Mouse (Mus musculus) frontal cortex, postnatal 10 days (tissue): ENCODE results near the gene Lyrm9.

Source experiments
- DNase-seq, 2 experiments: peaks; one replicate each; pipeline ENCODE4 v3.0.0; 2022; ENCODE audit warnings: low spot score in 2 of 2, mixed read lengths in 1 of 2

The Lyrm9 gene

GRCm38 (mm10) chr11:78814461-78814941 lies 11.9 kb upstream of the Lyrm9 start:
- DNase-seq: no peak

DNA sequence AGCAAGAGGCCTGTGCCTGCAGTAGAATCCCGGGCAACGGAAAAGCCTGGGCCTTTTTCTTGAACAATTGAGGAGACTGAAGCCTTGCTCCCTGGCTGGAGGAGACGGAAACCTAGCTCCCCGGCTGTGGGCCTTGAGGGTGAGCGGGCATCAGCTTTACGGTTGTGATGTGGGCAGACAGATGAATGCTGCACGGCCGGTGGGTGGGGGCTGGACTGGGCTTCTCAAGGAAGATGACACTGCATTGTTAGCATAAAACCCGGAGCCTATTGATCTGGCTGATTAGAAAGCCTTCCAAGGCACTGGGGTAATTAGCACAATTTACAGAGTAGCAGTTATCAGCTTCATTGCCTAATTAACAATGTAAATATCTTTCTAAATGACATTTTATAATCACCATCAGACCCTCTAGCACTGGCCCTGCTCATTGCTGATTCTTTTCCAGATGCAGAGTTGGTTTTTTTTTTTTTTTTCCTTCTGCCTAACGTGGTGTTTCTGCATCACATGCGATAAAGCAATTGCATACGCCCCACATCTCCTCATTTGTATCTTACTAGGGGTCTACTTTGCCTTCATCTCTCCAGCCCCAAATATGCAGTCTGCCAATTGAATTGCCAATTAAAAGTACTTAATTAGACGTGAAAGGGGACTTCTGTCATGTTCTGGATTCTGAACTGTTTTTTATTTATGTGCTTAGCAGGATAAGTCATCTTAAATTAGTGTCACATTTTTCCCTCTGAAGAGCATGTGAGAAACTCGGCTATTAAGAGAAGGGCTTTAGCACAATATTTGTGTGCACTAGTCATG lies 10.2 kb upstream of the Lyrm9 start:
- DNase-seq: no peak

GRCm38 (mm10) chr11:78817311-78818022 lies 8.9 kb upstream of the Lyrm9 start:
- DNase-seq: no peak

DNA sequence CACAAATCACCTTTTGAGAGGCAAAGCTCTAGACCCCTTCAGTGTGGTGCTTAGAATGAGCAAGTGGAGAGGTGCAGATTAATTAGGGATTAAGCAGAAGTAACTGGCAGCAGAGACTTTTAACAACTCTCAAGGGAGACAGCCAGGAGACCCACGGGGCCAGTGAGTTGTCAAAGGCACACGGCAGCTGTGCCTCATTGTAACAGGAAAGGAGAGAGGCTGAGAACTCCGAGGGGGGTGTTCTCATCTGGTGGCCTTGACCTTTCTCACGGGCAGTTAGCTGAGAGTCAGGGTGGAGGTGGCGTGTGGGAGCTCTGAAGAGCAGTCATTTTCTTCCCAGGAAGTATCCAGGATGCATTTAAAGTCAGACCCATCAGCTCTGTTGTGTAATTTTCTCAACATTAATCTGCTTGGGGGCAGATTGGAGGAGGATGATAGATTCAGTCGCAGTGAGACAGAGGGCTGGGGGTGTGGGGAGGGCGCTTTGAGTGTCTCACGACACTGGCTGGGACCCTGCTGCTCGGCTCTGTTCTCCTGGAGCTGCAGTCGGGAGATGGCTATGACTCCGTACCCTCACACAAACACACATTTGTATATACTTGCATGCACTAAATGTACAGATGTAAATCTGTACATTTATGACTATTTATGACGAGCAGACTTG lies 5.9 kb upstream of the Lyrm9 start:
- no peak for DNase-seq

DNA sequence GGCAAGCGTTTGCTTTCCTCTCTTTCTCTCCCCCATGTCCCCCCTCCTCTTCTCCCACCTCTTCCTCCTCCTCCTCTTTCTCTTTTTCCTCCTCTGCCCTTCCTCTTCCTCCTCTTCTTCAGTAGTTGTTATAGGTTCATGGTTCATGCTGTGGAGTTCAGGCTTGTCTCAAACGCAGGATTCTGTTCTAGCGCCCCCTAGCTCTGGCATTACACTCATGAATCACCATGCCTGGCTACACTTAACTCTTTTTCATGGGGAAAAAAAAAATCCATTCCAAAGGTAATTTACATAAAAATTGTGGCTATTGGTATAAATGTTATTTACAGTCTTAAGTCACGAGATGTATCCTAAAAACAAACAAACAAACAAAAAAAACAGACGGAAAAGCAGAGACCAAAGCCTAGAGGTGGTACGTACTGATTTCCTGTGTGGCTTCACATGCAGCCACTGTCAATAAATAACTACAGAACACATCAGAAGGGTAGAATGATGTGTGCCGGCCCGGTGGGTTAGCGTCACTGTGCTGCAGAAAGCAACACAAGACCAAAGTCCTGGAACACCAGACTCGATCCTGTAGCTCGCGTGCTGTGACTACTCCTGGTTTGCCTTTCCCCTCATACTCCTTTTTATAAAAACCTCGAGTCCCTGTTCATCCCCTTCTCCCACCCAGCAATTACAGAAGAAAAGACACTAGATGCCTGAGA lies 3.4 kb upstream of the Lyrm9 start:
- no peak for DNase-seq

DNA sequence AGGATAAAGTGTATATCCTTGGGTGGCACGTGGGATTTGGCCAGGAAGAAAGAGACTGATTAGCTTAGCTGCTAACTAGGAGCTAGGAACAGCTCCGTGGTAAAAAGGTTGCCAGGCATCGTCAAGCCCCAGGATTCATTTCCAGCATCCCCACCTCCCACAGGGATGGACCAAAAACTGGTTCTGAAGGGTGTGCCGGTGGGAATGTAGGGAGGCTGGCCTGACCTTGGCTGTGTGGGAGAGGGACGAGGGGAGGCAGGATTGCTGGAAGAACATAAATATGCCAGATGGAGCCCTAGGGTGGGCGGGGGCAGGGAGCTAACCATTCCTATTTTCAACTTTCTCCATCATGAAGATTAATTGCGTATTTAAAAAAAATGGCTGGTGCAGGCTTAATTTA lies 1.2 kb downstream of the Lyrm9 start:
- no peak for DNase-seq

- DNase-seq: no peak
Observed at GRCm38 (mm10) chr11:78828386-78828785, 2.0 kb downstream of the Lyrm9 start.

DNA sequence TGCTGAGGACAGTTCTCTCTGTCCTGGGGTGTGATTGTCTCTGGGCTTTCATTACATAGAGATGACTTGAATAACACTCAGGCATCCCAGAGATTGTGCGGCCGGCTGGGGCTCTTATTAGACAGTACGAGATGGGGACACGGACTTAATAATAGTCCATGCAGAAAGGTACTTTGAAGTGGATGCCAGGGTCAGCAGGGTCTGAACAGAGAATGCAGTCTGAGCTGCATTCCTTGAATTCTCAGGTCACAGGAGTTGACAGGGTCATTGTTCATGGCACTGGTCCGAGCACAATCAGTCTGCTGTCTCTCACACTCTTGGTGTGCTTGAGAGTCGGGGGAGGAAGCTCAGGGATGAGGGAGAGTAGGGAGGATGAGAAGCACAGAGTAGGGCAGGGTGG lies 3.0 kb downstream of the Lyrm9 start:
- DNase-seq: no peak

GRCm38 (mm10) chr11:78830180-78830579 lies 3.8 kb downstream of the Lyrm9 start:
- no peak for DNase-seq

GRCm38 (mm10) chr11:78831716-78832115 lies 5.3 kb downstream of the Lyrm9 start:
- no peak for DNase-seq

DNA sequence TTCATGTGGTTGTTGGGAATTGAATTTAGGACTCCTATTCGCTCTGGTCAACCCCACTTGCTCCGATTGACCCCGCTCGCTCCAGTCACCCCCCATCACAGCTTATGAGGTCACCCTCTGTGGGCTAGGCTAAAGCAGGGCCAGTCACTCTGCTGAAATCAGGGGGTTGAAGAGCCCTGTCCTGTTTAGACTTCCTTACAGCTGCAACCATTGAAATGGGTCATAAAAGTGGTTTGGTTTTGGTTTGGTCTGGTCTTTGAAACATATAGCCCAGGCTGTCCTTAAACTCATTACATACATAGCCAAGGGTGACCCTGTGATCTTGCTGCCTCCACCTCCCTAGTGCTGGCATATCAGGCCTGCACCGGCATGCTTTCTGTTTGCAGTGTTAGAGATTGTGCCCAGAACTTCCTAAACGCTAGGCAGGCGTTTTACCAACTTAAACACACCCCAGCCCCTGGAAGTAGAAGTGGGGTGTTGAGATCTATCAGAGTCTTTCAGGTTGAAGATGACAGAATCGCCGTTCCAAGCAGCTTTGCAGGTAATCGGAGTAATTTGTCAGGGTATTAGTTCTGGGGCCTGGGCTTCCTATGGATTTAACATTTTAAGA lies 5.8 kb downstream of the Lyrm9 start:
- no peak for DNase-seq

DNA sequence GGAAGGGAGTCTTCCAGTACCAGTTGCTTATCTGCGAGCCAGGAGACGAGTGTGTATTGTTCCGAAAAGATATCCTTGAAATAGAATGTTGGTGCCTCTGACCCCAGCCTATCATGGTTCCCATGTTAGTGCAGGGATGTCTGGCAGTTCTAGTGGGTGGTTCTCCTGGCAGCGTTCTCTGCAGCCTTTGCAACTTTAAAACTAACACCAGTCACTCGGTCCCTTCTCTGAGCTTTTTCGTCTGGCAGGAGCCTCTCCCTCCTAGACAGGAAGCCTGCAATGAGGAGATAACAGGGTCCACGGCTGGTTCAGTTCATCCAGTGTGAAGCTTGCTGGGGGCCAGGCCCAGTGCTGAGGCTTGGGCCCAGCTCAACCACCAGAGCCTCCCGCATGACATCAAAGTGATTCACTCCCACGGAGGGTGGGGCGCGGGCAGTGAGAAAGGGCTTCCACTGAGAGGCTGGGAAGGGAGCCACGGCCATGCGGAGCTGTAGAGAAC lies 6.5 kb downstream of the Lyrm9 start:
- no peak for DNase-seq

DNA sequence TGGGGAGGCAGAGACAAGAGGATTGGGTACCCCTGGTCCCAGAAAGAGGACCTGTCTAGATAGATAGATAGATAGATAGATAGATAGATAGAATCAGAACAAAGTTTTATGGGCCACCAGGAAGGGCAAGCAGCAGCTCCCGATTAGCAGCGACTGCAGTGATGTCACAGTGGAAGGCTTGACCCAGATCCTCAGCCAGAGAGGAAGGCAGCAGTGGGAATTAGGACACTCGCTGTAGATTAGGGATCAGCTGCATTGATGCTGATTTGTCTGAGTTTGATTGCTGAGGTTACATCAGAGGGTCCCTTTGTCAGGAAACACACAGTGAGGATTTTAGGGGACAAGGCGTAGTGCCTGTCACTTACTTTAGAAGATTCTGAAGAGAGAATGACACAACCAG lies 10.1 kb downstream of the Lyrm9 start:
- no peak for DNase-seq

- peak in 1 of 2 experiments; percentile 60 for DNase-seq
Observed at GRCm38 (mm10) chr11:78837989-78838388, 11.6 kb downstream of the Lyrm9 start.

GRCm38 (mm10) chr11:78839491-78839890 lies 13.1 kb downstream of the Lyrm9 start:
- no peak for DNase-seq

GRCm38 (mm10) chr11:78840141-78840540 lies 13.8 kb downstream of the Lyrm9 start:
- DNase-seq: no peak

DNA sequence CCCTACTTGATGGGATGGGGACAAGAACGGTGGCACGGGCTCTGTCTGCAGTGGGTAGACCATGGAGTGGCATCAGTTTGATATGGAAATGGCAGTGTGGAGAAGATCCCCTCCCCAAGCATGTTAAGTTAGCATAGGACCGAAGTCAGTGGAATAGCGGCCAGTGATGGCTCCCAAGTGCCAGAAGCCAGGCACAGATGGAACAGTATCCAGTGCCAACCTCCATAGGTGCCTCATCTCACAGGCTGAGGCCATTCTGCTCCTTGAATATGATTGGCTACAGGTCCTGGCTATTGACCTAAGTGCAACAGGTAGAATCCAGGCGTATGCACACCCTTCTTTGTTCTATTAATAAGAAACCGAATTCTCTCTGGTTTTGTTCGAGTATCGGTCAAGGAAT lies 15.6 kb downstream of the Lyrm9 start:
- no peak for DNase-seq

GRCm38 (mm10) chr11:78846620-78847019 lies 20.2 kb downstream of the Lyrm9 start:
- no peak for DNase-seq

GRCm38 (mm10) chr11:78847884-78848848 lies 21.8 kb downstream of the Lyrm9 start:
- no peak for DNase-seq

GRCm38 (mm10) chr11:78849859-78850258 lies 23.5 kb downstream of the Lyrm9 start:
- no peak for DNase-seq
